Mouse (Mus musculus) stomach, postnatal 0 days (tissue): ENCODE results near the gene Chrm3.

ENCODE experiments used
- CTCF ChIP-seq: IDR thresholded peaks from 2 replicates; pipeline ENCODE4 v1.5.1; 2016; ENCODE audit warnings: antibody characterized with exemption, low read depth, mild to moderate bottlenecking, moderate library complexity
- EP300 ChIP-seq: optimal IDR thresholded peaks from 2 replicates; pipeline ENCODE3; 2016; ENCODE audit warnings: antibody characterized with exemption

GRCm38 (mm10) chr13:10344362-10344761, 16.3 kb downstream of the Chrm3 start:
- TF ChIP-seq CTCF: peak; percentile 55
- no peak for TF ChIP-seq EP300
